Mouse (Mus musculus) ES-E14 (cell line): ENCODE data around the gene Hoxa13. TPM values are rescaled to one million over a fixed set of nuclear protein-coding genes. Genes with fewer than 3 reads are reported as not detected.

Experiments used
- DNase-seq: peaks from one replicate; pipeline ENCODE4 v3.0.0-alpha.2; 2013; ENCODE audit warnings: low read depth, low spot score
- H3K27ac ChIP-seq: 2 replicates; pipeline ENCODE4 v1.5.1; 2012; ENCODE audit warnings: low read depth, mild to moderate bottlenecking, low read length, moderate library complexity, mixed read lengths; ENCODE audit not compliant: poor library complexity, insufficient read depth, severe bottlenecking
- H3K36me3 ChIP-seq: 2 replicates; pipeline ENCODE4 v1.6.1; 2012; ENCODE audit warnings: mild to moderate bottlenecking, low read length, moderate library complexity, mixed read lengths; ENCODE audit not compliant: control insufficient read depth, poor library complexity, insufficient read depth, severe bottlenecking
- H3K4me1 ChIP-seq, 2 experiments: fragments of 150-350 bp in 1 of 2; sonication (generic) in 1 of 2; 2 replicates each; pipeline ENCODE4 v1.6.1; 2012; ENCODE audit warnings: low read length in 2 of 2, mild to moderate bottlenecking in 1 of 2, mixed read lengths in 1 of 2; ENCODE audit not compliant: control insufficient read depth in 2 of 2, insufficient read depth in 2 of 2, poor library complexity in 1 of 2
- H3K4me3 ChIP-seq, 2 experiments: fragments of 150-350 bp in 1 of 2; sonication (generic) in 1 of 2; 2 replicates each; pipeline ENCODE4 v1.5.1; 2012; ENCODE audit warnings: low read length in 2 of 2, low read depth in 1 of 2, mild to moderate bottlenecking in 1 of 2, mixed read lengths in 1 of 2; ENCODE audit not compliant: insufficient read depth in 1 of 2, poor library complexity in 1 of 2, severe bottlenecking in 1 of 2
- H3K9ac ChIP-seq: 2 replicates; pipeline ENCODE4 v1.6.1; 2012; ENCODE audit warnings: low read depth, mild to moderate bottlenecking, low read length, mixed read lengths; ENCODE audit not compliant: poor library complexity, insufficient read depth, severe bottlenecking
- H3K9me3 ChIP-seq: fragments of 150-350 bp; sonication (generic); 2 replicates; pipeline ENCODE4 v1.6.1; 2012; ENCODE audit warnings: low read depth, mild to moderate bottlenecking, low read length; ENCODE audit not compliant: control insufficient read depth, insufficient read depth
- CHD2 ChIP-seq: IDR thresholded peaks from 2 replicates; pipeline ENCODE4 v1.6.1; 2014; ENCODE audit warnings: mild to moderate bottlenecking, low read depth, low read length, inconsistent platforms
- HCFC1 ChIP-seq: IDR thresholded peaks from 2 replicates; pipeline ENCODE4 v1.6.1; 2012; ENCODE audit warnings: low read length, inconsistent platforms, borderline replicate concordance; ENCODE audit not compliant: insufficient read depth
- MAFK ChIP-seq: IDR thresholded peaks from 2 replicates; pipeline ENCODE4 v1.6.1; 2014; ENCODE audit warnings: mild to moderate bottlenecking, low read depth, low read length, inconsistent platforms; ENCODE audit not compliant: insufficient read depth
- ZC3H11A ChIP-seq: IDR thresholded peaks from 2 replicates; pipeline ENCODE4 v1.6.1; 2012; ENCODE audit warnings: low read depth, mild to moderate bottlenecking, inconsistent platforms, low read length, borderline replicate concordance
- ZNF384 ChIP-seq: IDR thresholded peaks from 2 replicates; pipeline ENCODE4 v1.6.1; 2012; ENCODE audit warnings: low read depth, low read length, inconsistent platforms
- in situ Hi-C, 2 experiments: fragments of 600-800 bp; cut with MboI; formaldehyde crosslinking; loops; one replicate each; pipeline ENCODE4 v1.15.1; 2025; ENCODE audit warnings: low sequenced_read_pairs in 2 of 2, inconsistent platforms in 1 of 2; ENCODE audit not compliant: unreplicated experiment in 2 of 2
- total RNA-seq: library from RNA; depleted of rRNA; stranded (reverse); fragments of 300-350 nt; gene quantifications from 2 replicates; pipeline ENCODE4 v1.2.3, GENCODE M21; 2012

The Hoxa13 gene
- total RNA-seq, 1 experiment, result 0.40 TPM

DNA sequence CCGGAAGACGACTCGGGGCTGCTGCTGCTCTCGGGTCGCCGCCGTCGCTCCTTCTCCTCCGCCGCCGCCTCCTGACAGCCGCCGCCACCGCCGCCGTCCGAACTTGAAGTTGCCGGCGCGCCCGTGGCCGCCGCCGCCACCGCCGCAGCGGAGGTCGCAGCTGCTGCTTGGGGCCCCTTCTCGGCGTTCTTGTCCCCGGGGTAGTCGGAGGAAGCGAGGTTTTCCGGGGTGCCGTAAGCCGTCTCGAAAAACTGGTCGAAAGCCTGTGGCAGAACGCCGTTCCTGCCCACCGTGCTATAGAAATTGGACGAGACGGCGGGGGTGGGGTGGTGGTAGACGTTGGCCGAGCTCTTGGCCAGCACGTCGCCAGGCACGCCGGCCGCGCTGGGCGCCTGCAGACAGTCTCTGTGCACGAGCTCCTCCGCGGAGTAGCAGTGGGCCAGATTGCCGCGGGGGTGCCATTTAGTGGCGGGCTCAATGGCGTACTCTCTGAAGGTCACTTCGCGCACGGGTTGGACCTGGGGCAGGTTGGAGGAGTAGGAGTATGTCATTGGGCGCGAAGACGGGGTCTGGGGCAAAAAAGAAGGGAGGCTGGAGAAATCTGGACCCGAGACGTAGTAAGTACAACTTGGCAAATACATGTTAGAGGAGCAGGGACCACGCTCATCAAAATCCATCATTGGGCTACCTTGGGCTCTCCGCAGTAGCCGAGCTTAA, 15.5 kb downstream of the Hoxa13 start:
- in situ Hi-C loops, result no loop called here
- DNase-seq, result no peak
- H3K9me3 ChIP-seq, result no peaks in the 10 kb centered on the region
- no peak overlapping the region; a peak in 1 of 4 replicates for H3K4me3 ChIP-seq
- no peak overlapping the region for H3K9ac ChIP-seq
- TF ChIP-seq HCFC1 (no peak), MAFK (no peak), ZC3H11A (no peak), ZNF384 (no peak), CHD2 (no peak)
- H3K36me3 ChIP-seq, result no peaks in the 10 kb centered on the region
- H3K27ac ChIP-seq, result no peak overlapping the region
- peaks cover 0 to 3% of the 10 kb centered on the region in 2 experiments; a peak in 2 of 4 replicates for H3K4me1 ChIP-seq

- H3K4me3 ChIP-seq, result no peak overlapping the region; a peak in 1 of 4 replicates
- no peaks in the 10 kb centered on the region for H3K9me3 ChIP-seq
- no peak overlapping the region for H3K27ac ChIP-seq
- in situ Hi-C loops, result no loop called here
- no peak for TF ChIP-seq HCFC1
- no peak for TF ChIP-seq CHD2
- no peak for TF ChIP-seq ZNF384
- TF ChIP-seq ZC3H11A, result no peak
- DNase-seq, result no peak
- H3K4me1 ChIP-seq, result peaks cover 0 to 6% of the 10 kb centered on the region in 2 experiments; a peak in 2 of 4 replicates
- no peak overlapping the region for H3K9ac ChIP-seq
- no peaks in the 10 kb centered on the region for H3K36me3 ChIP-seq
These were observed 16.1 kb downstream of the Hoxa13 start for GRCm38 (mm10) chr6:52244471-52245039.

GRCm38 (mm10) chr6:52243681-52244121, 17.0 kb downstream of the Hoxa13 start:
- H3K4me1 ChIP-seq, result peaks cover 0 to 6% of the 10 kb centered on the region in 2 experiments; a peak in 2 of 4 replicates
- no peak overlapping the region for H3K27ac ChIP-seq
- TF ChIP-seq ZC3H11A, result no peak
- no peak for TF ChIP-seq HCFC1
- no peak for TF ChIP-seq MAFK
- H3K36me3 ChIP-seq, result no peaks in the 10 kb centered on the region
- no peak for DNase-seq
- no peak overlapping the region for H3K4me3 ChIP-seq
- in situ Hi-C loops, result no loop called here
- H3K9me3 ChIP-seq, result no peaks in the 10 kb centered on the region
- no peak overlapping the region for H3K9ac ChIP-seq

GRCm38 (mm10) chr6:52242801-52243332, 17.8 kb downstream of the Hoxa13 start:
- in situ Hi-C loops, result no loop called here
- Histone ChIP-seq H3K4me1 (peaks cover 0 to 6% of the 10 kb centered on the region in 2 experiments; a peak in 2 of 4 replicates), H3K36me3 (no peaks in the 10 kb centered on the region), H3K4me3 (no peak overlapping the region), H3K9me3 (no peaks in the 10 kb centered on the region), H3K9ac (no peak overlapping the region), H3K27ac (no peak overlapping the region)
- no peak for DNase-seq
- no peak for TF ChIP-seq ZC3H11A
- no peak for TF ChIP-seq CHD2
- no peak for TF ChIP-seq HCFC1
